Mouse (Mus musculus): ENCODE results near the gene Ephx1. TPM values are rescaled to one million over a fixed set of nuclear protein-coding genes. Genes with fewer than 3 reads are reported as not detected.

Ephx1 gene
- 22.0 TPM for polyA plus RNA-seq (2014; fragmentation: Illumina TruSeq; extraction: RNeasy Lipid Tissue Mini Kit (QIAGEN cat#74804); ENCODE audit: low read depth, low replicate concordance)

GRCm38 (mm10) chr1:181020756-181021487, at the start of gene Ephx1:
TSS of gene Ephx1 (minus strand) at chr1:181020904.

GRCm38 (mm10) chr1:181050937-181051336, 30.2 kb upstream of the Ephx1 start, which contains the start of gene 9130409I23Rik:
TSS of gene 9130409I23Rik (plus strand) at chr1:181051237.

GRCm38 (mm10) chr1:180942166-180943031, 78.3 kb downstream of the Ephx1 start, which contains the start of gene Tmem63a:
TSS of gene Tmem63a (plus strand) at chr1:180942344.

GRCm38 (mm10) chr1:180934467-180935419, 86.0 kb downstream of the Ephx1 start, which contains the start of gene Lefty1:
TSS of gene Lefty1 (plus strand) at chr1:180935022.

Other genes starting within 250 kb of the Ephx1 start
- gene H3f3a, start 207.0 kb downstream of the Ephx1 start, polyA plus RNA-seq (2014; fragmentation: Illumina TruSeq; extraction: RNeasy Lipid Tissue Mini Kit (QIAGEN cat#74804); ENCODE audit: low read depth, low replicate concordance), result 991 TPM
- gene Sde2, start 169.8 kb downstream of the Ephx1 start, polyA plus RNA-seq (2014; fragmentation: Illumina TruSeq; extraction: RNeasy Lipid Tissue Mini Kit (QIAGEN cat#74804); ENCODE audit: low read depth, low replicate concordance), result 14.3 TPM
- gene Lefty2, start 127.8 kb downstream of the Ephx1 start, polyA plus RNA-seq (2014; fragmentation: Illumina TruSeq; extraction: RNeasy Lipid Tissue Mini Kit (QIAGEN cat#74804); ENCODE audit: low read depth, low replicate concordance), result not detected
- gene Pycr2, start 116.6 kb downstream of the Ephx1 start, polyA plus RNA-seq (2014; fragmentation: Illumina TruSeq; extraction: RNeasy Lipid Tissue Mini Kit (QIAGEN cat#74804); ENCODE audit: low read depth, low replicate concordance), result 2.0 TPM
- 0.36 TPM for gene Lefty1, start 85.9 kb downstream of the Ephx1 start, polyA plus RNA-seq (2014; fragmentation: Illumina TruSeq; extraction: RNeasy Lipid Tissue Mini Kit (QIAGEN cat#74804); ENCODE audit: low read depth, low replicate concordance)
- gene Tmem63a, start 78.6 kb downstream of the Ephx1 start, polyA plus RNA-seq (2014; fragmentation: Illumina TruSeq; extraction: RNeasy Lipid Tissue Mini Kit (QIAGEN cat#74804); ENCODE audit: low read depth, low replicate concordance), result 1.7 TPM
- gene 9130409I23Rik, start 30.3 kb upstream of the Ephx1 start, polyA plus RNA-seq (2014; fragmentation: Illumina TruSeq; extraction: RNeasy Lipid Tissue Mini Kit (QIAGEN cat#74804); ENCODE audit: low read depth, low replicate concordance), result 0.36 TPM
- 13.7 TPM for gene Nvl, start 123.3 kb upstream of the Ephx1 start, polyA plus RNA-seq (2014; fragmentation: Illumina TruSeq; extraction: RNeasy Lipid Tissue Mini Kit (QIAGEN cat#74804); ENCODE audit: low read depth, low replicate concordance)
- 205 TPM for gene Cnih4, start 123.8 kb upstream of the Ephx1 start, polyA plus RNA-seq (2014; fragmentation: Illumina TruSeq; extraction: RNeasy Lipid Tissue Mini Kit (QIAGEN cat#74804); ENCODE audit: low read depth, low replicate concordance)
- gene Wdr26, start 191.1 kb upstream of the Ephx1 start, polyA plus RNA-seq (2014; fragmentation: Illumina TruSeq; extraction: RNeasy Lipid Tissue Mini Kit (QIAGEN cat#74804); ENCODE audit: low read depth, low replicate concordance), result 108 TPM